Mouse (Mus musculus) lung, postnatal 0 days (tissue): Measurements from ENCODE around the gene Dph1.

Experiments used
- CTCF ChIP-seq: IDR thresholded peaks from 2 replicates; pipeline ENCODE4 v1.5.1; 2016; ENCODE audit warnings: antibody characterized with exemption, mild to moderate bottlenecking
- EP300 ChIP-seq: IDR thresholded peaks from 2 replicates; pipeline ENCODE4 v1.6.1; 2016; ENCODE audit warnings: antibody characterized with exemption, mild to moderate bottlenecking, control low read depth

DNA sequence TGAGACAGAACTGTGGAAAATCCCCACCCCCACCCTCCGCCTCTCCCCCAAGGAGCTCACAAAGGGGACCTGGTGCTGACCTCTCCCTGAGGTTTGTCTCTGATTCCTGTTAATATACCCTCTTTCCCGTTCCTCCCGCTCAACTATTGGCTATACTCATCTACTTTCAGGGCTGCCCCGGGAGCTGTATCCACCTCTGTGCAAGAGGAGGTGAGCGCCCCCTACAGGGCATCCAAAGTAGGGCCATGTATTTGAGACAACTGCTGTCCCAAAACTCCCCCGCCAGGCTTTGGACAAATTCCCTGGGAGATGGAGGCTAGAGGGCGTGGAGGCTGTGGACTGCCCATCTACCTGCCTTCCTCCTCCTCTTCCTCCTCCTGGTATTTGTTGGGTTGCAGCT lies 40.7 kb upstream of the Dph1 start:
- TF ChIP-seq CTCF (peak; percentile 83), EP300 (no peak)
